Mouse (Mus musculus): Measurements from ENCODE around the gene Pdcd4.
A peak's percentile ranks its signal among the peaks of the same experiment; 100 is the strongest.

The Pdcd4 gene

DNA sequence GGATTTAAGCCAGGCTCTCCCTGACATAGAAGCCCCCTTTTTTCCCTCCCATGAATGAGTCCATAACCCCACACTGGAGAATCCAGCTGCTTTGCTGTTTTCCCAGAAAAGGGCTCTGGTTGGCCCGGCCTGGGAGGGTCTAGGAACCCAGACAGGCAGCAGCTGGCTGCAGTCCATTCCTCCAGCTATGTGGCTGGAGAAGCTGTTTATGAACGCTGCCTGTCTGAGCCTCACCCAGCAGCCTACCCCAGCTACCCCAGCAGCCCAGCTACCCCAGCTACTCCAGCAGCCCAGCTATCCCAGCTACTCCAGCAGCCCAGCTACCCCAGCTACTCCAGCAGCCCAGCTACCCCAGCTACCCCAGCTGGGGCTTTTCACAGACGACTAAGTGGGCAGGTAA, at the start of gene Pdcd4:
Pdcd4 (plus strand) TSS at position 171 of the 400 bp plus-strand sequence.
- no peak for DNase-seq (ENCODE audit: inconsistent ontology term)

DNA sequence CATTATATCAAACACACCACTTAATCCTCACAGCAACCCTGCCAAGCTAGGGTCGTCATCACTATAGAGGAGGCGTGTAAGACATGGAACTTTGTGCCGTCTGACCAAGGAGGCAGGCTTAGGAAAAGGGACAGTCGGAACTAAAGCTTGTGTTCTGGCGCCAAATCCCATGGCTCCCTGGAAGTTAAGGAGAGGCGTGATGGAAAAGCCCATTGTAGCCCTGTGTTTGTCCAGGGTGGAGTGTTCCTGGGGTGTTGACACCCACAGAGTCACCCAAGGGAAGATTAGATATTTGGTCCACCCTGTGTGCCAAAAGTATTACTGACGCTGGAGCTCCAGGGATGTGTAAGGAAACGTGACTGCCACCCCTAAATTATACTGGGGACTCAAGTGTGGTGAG, 48.1 kb upstream of the Pdcd4 start:
- no peak for DNase-seq (ENCODE audit: inconsistent ontology term)

DNA sequence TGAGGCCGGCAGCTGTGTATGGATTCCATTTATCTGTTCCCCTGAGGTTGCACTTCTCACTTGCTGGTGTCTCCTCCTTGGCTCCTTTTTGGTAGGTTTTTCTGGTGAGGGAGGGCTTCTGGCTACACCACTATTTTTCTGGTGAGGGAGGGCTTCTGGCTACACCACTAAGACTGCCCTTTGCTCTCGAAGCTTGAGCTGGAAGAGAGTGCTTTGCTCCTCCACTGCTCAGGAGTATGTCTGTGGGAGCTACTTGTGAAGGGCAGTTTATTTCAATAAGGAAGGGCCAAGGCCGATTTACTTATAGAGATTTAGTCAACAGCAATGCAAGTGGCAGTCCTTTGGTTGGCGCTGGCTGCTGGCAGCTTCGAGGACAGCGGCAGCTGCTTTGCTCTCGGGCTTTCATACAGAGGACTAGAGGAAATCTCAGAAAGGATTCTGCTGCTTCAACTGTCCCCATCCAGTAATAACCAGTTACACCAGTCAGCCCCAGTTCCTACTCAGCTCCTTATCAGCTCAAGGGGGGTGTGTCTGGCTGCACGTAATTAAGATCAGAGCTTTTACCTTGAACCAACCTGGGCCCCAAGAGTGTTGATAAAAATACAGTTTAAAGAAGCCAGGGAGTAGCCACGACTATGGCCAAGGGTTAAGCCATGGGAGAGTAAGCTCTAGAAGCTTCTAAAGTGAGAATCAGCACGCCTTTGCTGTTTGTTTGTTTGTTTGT, 43.6 kb upstream of the Pdcd4 start:
- DNase-seq (ENCODE audit: inconsistent ontology term) = no peak

DNA sequence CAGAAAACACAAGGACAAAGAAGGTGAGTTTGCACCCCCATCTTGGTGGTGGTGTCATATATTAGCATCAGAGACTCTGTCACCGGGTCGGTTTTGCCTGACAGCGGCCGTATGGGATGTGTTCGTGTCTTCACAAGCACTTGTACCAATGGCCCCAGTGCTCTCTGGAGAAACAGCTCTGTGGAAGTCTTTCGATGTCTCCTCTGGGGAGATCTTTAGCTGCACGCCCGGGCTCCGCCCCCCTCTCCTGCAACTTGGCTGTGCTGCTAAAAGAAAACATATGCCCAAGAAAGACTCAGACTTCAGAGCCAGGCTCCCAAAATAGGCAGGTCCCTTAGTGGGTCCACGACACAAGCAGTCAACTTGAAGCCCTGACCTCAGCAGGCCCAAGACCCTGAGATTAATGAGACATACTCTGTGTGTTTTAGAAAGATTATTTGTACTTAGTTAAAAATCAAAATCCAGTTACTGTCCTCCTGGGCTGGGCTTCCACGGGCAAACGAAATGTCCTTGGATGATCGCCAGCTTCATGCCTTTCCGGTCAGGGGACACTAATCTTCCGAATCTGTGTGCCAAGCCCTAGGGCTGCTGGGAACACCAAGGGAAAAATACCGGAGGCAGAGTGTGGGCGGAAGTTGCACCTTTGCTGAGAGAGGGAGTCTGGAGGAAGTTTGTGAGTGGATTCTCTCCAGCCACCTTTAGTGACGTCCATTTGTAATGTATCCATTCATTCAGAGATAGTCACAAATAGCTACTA, 41.7 kb upstream of the Pdcd4 start:
- DNase-seq (ENCODE audit: inconsistent ontology term) = peak; percentile 91

DNA sequence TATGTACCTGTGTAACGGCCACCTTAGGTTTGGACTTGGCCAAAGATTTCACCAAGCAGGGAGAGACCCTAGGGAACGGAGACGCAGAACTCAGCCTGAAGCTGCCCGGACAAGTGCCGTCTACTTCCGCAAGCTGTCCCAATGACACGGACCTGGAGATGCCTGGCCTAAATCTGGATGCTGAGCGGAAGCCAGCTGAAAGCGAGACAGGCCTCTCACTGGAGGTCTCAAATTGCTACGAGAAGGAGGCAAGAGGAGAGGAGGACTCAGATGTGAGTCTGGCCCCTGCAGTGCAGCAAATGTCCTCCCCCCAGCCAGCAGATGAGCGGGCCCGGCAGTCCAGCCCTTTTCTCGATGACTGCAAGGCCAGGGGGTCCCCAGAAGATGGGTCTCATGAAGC, 40.7 kb upstream of the Pdcd4 start:
- DNase-seq (ENCODE audit: inconsistent ontology term) = peak; percentile 17

DNA sequence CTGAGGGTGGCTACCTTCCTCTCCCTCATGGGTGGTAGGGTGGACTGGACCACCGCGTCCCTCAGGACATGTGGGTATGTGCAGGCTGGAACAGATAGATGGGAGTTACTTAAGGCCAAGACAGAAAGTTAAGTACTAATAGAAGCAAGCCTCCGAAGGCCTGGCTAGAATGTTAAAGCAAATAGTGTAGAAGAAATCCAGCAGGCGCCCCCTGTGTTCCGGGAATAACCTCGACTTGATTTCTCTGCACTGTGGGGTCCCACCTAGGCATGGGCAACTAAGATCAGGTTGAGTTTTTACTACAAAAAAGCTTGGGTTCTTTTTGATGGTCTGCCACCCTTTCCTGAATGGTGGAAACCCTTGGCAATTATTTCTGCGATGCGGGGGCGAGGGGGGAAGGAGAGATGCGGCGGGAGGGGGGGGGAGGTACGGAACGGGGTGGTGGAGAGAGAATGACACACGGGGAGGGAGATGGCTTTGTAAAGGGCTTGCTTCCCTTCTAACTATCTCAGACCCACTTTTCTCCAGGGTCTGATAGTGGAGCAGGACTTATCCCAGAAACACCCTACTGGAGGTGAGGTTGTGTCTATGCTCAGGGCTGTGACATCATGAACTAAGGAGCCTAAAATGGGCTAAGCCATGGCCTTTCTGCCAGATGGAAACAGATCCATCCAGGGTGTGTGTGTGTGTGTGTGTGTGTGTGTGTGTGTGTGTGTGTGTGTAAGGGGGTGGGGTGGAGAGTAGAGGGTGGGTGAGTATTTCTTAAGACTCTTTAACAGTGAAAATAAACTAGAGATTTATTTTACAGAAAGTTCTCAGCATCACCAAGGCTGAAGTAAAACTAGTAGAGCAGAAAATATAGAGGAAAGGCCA, 40.0 kb upstream of the Pdcd4 start:
- DNase-seq (ENCODE audit: inconsistent ontology term) = peak; percentile 66

DNA sequence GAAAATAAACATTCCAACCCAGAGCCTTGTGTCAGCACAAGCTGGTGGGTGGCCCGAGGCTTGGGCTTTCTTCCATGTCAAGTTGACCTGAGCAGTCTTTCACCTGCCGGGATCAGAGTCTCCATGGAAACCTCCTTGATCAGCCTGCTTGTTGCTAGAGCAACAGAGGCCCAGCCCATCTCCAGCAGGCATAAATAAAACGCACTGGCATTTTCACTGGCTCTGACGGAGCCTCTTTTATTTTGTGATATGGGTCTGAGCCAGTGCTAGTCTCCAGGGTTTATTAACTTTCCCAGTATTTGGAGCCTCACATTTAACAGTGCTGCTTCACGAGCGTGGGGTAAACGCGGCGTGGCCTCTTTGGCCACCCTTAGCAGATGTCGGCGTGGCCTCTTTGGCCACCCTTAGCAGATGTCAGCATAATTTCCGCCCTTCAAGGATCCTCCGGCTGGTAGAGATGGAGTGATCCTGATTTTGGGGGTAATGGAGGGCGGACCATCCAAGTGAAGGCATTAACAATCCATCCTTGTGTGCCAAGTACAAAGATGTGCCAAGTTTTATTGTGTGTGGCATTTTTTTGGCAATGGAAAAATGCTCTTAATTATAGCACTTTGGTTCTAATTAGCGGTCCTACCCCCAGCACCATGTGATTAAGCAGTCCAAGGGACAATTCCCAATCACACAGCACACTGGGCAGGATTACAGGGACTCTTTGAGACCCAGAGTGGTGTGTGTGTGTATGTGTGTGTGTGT, 39.2 kb upstream of the Pdcd4 start:
- DNase-seq (ENCODE audit: inconsistent ontology term) = peak; percentile 94

DNA sequence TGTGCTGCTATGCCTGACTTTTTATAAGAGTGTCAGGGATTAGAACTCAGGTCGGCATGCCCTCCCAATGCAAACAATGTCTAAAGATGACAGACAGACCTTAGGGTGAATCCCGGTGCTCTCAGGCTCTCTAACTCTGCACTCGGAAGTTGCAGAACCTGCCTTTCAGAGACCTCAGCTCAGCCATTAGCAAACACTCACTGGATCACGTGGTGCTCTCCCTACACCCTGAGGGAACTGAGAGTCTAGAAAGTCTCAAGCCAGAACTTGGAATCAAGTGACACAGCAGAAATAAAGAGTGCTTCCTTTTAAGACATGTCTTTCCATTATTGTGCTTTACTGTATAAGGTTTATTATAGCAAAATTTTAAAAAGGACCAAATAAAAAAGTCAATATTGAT, 37.1 kb upstream of the Pdcd4 start:
- no peak for DNase-seq (ENCODE audit: inconsistent ontology term)

DNA sequence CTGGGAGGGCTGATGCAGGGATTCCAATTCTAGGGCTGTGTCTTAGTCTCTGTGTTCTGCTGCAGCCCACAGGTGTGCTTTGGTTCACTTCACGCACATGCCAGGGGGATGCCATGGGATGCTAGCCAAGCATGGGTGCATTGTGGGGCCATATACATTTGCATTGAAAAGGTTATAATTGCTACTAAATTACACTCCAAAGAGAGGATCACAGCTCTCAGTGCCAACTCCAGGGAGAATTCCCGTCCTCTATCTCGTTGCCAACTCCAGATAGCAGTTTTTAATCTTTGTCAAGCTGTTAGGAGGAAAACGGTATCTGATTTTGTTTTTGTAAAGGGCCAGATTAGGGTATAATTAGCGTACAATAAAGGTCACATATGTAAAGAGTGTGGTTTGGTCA, 36.2 kb upstream of the Pdcd4 start:
- DNase-seq (ENCODE audit: inconsistent ontology term) = no peak

DNA sequence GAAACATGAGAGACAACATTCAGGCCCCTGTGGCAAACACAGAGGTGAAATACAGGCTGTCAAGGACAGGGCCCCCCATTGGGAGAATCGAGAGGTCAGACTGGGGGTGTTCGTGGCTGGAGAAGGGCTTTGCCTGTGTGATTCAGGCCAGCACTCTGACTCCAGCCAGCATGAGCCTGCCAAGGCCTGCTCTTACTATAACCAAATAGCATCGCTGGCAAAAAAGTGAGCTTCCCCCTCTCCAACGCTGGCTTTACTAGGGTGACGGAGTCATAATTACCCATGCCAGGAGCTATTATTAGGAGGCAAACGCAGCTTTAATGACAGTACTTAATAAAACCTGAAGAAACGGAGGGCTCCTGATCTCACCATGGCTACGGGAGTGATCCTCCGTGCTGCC, 35.2 kb upstream of the Pdcd4 start:
- DNase-seq (ENCODE audit: inconsistent ontology term) = no peak

DNA sequence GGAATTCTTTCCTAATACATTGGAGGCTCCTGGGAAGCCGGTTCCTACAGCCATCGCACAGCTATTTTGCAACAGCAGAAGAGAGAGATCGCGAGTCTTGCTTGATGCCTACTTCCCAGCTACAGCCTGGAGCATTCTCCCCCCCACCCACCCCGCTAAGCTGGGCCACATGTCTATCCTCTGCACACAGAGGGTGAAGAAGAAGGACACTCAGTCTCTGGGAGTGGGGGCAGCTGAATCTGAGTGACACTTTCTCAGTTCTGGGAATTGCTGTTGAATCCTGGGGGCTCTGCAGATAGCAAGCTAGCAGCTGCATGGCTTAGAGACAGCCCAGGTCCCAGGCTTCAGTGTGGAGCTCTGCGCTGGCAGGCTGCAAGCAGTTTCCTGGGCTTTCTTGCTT, 34.1 kb upstream of the Pdcd4 start:
- no peak for DNase-seq (ENCODE audit: inconsistent ontology term)

DNA sequence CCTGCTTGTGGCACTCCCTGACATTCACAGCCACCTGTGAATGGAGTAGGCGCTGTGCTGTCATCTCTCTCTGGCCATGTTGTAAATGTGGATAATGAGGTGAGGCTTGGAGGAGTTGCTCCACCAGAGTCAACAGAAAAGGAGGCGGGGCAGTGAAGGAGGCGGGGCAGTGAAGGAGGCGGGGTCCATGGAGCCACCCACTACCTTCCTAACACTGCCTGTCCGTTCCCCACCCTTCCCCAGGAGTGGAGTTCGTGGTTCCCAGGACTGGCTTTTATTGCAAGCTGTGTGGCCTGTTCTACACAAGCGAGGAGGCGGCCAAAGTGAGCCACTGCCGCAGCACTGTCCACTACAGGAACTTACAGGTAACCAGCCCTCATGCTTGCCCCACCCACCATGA, 32.9 kb upstream of the Pdcd4 start:
- no peak for DNase-seq (ENCODE audit: inconsistent ontology term)

DNA sequence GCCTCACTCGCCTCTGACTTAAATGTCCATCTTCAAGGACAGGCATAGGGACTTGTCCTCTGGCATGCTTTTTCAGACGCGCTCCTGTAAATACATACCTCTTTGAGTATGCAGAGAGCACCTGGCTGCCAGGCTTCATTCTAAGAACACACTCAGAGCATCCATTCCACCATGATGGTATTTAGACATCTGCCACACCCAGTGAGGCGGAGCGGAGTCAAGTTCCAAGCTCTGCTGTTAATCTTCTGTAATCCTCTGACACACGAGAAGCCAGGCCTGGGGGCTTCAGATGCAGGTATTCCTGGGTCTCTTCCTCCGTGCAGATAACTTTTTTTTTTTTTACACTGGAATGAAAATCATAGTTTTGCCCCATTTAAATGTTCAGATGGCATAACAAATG, 32.4 kb upstream of the Pdcd4 start:
- DNase-seq (ENCODE audit: inconsistent ontology term) = no peak

DNA sequence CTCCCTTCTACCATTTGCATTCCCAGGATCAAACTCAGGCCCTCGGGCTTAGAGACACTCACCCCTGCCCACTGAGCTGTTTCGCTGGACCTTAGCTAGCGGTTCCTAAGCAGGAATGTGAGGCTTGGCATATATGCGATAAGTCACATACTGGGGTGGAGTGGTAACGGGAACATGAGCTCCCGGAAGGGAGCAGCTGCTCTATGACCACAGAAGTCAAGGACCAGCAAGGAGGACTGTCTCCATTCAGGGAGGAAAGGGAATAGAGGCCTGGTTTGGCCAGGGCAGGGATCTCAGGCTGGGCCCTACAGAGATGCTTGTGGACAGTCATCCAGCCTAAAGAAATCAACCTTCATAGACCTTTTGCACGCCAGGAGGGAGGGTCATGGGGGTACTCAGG, 30.7 kb upstream of the Pdcd4 start:
- DNase-seq (ENCODE audit: inconsistent ontology term) = no peak

DNA sequence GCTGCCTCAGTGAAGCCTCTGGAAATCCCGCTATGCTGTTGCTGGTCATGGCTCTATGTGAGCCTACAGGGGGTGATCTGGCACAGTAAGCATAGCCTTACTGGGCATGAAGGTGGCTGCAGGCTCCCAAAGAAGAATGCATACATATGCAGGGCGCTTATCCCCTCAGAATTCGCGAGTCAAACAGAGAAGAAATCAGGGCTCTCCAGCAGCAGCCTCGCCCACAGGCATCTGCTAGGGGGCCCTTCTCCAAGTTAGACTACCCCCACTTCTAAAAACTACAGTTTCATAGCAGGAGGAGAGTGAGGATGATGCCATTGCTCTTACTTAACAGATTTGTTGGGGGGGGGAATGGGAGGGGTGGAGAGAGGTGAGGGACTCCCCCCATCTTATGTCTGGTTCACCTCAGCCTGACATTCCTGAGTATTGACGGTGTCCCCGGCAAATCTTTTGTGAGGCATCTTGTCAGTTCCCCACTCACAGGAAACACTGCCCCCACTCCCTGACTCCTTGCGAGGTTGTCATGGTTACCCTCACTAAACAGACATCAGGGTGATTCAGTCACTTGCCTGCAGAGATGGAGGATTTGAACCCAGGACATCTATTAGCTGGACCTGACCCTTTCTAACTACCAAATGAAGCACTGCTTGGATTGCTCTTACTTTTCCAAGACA, 29.3 kb upstream of the Pdcd4 start:
- no peak for DNase-seq (ENCODE audit: inconsistent ontology term)

DNA sequence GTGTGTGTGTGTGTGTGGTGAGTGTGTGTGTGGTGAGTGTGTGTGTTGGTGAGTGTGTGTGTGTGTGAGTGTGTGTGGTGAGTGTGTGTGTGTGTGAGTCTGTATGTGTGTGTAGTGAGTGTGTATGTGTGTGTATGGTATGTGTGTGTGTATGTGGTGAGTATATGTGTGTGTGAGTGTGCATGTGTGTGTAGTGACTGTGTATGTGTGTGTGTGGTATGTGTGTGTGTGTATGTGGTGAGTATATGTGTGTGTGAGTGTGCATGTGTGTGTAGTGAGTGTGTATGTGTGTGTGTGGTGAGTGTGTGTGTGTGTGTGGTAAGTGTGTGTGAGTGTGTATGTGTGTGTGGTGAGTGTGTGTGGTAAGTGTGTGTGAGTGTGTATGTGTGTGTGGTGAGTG, 24.8 kb upstream of the Pdcd4 start:
- no peak for DNase-seq (ENCODE audit: inconsistent ontology term)

DNA sequence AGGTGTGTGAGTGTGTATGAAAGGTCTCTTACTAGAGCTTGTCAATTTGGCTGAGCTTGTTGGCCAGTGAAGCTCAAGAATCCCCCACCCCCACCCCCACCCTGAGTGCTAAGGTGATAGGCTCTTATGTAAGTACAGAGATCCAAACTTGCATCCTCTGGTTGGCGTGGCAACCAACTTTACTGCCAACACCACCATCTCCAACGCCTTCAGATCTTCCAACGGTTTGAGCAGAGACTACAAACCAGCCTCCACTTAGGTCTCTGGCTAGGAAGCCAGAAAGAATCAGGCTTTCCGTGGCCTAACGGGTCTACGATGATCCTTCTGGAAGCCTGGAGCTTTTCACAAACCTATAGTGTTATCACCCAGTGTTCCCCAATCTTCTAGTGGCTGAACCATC, 23.9 kb upstream of the Pdcd4 start:
- no peak for DNase-seq (ENCODE audit: inconsistent ontology term)

DNA sequence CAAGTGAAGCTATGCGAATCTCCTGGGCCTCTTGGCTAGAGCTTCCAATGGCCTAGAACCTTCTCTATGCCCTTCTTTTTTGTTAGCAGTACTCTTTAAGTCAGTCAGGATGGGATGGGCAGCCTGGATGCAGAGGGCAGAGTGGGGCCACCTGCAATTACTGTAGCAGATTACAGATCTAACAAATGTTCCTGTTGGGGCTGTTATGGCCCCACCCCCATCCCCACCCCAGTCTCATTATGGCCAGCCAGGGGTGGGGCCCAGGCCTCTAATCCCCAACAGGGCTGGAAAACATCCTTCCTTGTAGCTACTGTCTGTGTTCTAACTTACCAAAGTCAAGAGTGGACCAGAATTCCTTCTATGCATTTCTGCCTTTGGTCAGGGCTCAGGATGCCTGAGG, 23.2 kb upstream of the Pdcd4 start:
- DNase-seq (ENCODE audit: inconsistent ontology term) = no peak

DNA sequence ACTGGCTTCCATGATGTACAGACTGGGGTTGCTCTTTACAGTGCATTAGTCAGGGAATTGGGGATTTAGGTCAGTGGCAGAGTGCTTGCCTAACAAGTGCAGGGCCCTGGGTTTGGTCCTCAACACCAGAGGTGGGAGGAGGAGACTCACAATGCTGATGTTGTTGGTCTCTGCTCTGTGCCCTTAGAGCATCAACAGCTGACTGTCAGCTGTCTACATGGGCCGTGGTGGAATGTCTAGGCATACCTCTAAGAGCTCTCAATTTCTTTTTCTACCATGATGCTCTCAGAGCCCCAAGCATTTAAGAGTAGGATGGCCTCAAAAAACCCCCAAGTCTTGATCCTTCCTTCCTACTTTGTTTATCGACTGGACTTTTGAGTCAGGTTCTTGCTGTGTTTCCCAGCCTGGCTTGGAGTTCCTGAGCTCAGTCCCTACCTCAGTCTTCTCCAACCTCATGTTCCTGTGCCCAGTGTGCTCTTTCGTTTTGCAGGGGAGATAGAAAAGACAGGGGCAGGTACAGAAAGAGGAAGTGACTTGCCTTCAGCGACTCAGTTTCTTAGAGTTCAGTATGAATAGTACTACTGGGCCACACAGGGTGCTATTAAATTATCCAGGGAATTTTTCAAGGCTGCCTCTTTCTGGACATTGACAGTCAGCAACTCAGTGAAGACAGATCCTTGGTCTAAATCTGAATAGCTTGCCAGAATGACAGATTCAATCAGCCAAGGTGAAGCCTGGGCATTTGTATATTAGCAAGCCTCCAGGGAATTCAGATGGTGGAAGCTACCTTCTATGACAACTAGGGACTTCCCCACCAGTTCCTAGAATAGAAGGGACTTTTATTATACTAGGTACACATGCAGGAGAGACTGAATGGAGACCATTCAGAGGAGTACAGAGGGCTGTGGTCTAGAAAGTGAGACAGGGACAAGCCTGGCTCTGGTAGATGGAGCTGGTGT, 22.3 kb upstream of the Pdcd4 start:
- DNase-seq (ENCODE audit: inconsistent ontology term) = no peak

DNA sequence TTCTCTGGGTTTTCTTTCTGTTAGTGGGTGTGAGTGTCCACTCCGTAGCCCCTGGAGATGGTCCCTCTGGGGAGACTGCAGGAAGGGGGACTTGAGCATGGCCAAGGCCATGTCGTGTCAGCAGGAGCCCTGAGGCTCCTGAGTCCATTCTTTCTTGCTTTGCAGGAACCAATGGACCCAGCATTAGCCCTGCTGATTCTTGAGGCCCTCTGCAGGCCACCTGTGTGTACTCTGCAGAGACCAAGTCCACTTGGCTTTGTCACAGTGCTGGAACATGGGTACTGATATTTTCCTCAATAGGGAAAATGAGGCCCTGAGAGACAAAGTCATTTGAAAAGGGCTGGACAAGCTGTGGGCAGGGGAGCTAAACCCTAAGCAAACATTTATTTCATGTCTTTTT, 21.5 kb upstream of the Pdcd4 start:
- DNase-seq (ENCODE audit: inconsistent ontology term) = no peak
